Mouse (Mus musculus): ENCODE measurements around the gene Syt17.
A peak's percentile ranks its signal among the peaks of the same experiment; 100 is the strongest.

Syt17 gene

GRCm38 (mm10) chr7:118448134-118448967, at the start of gene Syt17:
Gene Syt17 (minus strand): TSS chr7:118448222.
- DNase-seq (ENCODE audit: low read depth) = peak; percentile 74

DNA sequence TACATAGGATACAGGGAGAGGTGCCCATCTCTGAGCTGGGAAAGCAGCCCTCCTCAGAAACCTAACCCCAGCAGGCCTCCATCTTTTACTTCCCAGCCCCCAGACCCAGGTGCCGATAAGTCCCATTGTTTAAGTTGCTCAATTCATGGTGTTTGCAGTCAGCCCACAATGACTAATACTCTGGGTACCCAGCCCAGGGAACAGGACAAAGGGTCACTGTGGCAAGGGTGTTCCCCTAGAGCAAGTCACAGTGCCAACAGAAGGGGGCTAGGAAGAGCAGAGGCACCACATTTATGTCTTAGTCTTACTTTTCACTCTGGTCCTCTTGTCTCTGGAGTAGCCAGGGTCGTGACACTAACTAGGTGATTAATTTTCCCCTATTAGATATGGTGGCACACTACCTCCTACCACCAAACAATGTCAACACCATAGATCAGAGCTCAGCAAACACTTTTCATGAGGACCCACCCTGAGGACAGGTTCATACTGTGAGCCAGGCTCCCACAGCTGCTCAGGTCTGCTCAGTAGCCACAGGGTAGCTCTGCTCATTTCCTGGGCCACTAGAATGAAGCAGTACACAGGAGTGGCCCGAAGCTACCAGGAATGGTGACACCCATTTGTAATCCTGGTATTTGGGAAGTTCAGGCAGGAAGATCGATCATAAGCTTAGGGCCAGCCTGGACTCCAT, 47.0 kb upstream of the Syt17 start:
- no peak for DNase-seq (ENCODE audit: low read depth)

DNA sequence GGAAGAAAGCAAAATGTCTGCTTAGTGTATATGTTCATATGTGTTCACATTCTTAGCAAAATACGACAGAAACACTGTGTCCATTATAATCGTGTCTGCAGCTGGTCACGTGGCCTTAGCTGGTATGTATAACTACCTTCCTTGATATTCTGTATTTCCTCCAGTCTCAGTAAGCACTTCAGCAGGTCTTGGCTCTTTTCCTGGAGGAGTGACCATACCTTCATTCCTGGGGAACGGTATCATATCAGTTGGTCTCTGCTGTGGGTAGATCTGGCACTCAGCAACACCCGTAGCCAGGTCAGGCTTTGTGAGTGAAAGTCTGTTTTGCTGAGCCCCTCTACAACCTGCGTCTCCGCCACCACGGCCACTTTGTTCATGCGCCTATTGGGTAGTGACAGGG, 45.9 kb upstream of the Syt17 start:
- DNase-seq (ENCODE audit: low read depth) = no peak

DNA sequence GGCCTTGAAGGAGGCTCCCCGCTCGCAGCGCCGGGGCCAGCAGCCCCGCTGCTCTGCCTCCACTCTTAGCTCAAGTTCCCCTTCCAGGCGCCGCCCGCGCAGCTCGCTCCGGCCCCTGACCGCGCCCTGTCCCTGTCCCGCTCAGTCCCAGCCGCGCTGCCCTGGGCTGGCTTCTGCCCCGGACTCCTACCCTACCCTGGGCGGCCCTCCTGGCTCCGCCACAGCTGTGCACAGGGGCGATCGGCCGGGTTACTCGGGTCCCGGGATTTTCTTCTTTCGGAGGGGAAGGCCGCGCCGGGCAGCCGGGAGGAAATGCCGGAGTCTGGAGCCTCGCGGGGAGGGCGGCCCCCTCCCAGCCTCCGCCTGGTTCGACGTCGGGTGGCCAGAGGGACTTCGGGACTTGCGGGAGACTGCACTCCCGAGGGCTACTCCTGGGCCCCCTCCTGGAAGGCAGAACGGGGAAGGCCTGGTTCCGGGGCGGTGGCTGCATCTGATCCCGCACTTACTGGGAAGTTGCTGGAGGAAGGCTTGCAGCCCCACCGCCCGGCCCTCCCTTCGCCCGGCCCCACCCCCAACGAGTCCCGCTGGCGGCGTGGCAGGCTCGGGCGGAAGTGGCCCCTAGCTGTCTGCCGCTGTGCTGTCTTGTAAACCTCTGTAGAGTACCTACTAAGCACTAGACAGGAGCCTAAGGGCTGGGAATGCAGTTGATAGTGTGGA, 43.6 kb upstream of the Syt17 start, which contains the start of gene Itpripl2:
TSS of gene Itpripl2 (minus strand) at position 545 of the 717 bp plus-strand sequence.
- DNase-seq (ENCODE audit: low read depth) = peak; percentile 89

- peak; percentile 70 for DNase-seq (ENCODE audit: low read depth)
Observed at GRCm38 (mm10) chr7:118490666-118491430, 42.8 kb upstream of the Syt17 start.

DNA sequence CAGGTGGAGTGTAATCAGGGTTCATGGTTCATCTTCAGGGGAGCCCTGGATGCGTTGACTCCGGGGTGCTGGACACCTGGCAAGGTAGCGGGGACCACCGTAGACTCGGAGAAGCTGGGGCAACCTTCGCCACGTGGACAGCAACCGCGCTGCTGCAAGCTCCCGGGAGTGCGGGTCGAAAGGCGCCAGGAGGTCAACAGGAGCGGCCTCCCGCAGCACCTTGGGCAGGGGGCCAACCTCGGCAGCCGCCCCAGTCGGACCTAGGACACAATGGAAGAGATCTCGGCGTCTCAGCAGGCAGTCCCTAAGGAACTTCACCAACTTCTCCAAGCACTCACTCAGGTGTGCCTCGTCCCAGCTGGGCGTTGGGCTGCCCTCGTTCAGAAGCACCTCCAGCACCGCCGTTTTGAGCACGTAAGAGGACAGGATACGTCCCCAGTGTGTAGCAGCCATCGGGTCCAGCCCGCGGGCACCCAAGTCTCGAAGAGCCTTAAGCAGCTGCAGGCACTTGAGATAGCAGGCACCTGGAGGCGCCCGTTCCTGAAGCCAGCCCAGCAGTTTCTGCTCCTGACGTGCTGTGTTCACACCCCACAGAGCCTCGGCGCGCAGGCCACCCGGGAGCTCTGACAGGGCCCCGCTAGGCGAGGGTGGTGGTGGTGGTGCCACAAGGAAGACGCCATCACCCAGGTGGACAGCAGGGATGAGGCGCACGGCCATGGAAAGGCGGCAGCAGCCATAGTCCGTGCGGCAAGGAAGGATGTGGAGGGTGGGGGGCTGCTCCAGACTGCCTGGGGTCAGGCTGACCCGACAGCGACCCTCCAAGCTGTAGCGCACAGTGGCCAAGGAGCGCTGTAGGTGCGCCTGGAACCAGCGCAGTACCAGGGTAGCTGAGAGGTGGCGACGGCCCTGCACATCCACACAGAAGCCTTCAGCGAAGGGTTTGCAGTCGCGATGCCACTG, 42.0 kb upstream of the Syt17 start:
- DNase-seq (ENCODE audit: low read depth) = peak; percentile 49

DNA sequence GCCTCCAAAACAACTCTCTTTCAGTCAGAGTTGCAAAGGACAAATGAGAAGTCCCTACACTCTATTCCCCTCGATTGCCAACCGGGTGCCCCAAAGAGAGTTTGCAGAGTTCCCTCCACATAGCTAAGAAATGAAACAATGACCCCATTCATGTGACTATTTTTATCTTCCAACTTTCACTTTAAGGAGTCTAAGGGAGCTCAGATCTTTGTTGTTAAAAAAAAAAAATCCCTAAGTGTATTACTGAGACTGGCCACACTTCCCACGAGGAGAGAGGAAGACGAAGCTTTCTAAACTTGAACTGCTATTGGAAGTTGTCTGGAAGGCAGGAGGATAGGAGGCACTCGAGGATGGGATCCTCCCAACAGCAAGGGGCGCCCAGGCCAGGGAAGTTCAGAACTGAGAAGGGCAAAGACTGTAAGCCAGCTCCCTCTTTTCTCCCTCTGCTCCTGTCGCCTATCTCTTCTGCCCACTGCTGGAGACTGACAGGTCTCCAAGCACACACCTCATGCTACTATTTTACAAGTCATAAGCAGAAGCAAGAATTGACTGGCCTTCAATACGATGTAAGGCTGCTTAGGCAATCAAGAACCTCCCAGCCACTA, 40.1 kb upstream of the Syt17 start:
- DNase-seq (ENCODE audit: low read depth) = peak; percentile 55

DNA sequence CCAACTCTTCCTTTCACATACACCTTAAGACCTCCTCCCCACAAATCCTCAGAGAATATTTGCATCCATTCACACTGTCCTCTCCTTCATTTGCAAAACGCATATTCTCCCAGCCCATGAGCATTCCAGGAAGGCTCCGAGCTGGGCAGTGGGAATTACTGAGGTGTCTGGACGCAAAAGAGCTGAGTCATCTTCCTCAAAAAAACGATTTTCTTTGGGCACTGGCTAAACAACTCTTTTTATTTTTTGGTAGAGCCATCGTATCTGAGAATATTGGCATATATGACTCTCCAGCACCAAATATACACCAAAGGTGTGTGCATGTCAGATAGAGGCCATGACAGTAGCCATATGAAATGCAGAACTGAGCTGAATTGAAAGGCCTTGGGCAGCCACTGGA, 38.9 kb upstream of the Syt17 start:
- DNase-seq (ENCODE audit: low read depth) = peak; percentile 61

DNA sequence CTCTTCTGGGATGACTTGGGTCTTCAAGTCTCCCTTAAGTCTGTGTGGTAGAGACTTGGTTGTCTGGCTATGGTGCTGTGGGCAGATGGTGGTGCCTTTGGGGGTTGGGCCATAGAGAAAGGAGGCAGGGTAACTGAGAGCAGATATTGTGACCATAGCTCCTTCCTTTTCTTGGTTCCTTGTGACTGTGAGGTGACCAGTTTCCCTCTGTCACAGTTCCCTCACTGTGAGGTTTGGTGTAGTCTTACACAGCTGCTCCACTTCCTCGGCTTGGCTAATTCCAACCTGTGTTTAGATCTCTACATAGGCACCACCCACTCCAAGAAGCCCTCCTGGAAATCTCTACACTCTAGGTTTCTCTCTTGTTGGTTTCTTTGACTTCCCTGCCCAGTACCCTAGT, 36.0 kb upstream of the Syt17 start:
- no peak for DNase-seq (ENCODE audit: low read depth)

- DNase-seq (ENCODE audit: low read depth) = no peak
Observed at GRCm38 (mm10) chr7:118482001-118482400, 34.0 kb upstream of the Syt17 start.

GRCm38 (mm10) chr7:118481047-118481810, 33.2 kb upstream of the Syt17 start:
- peak; percentile 49 for DNase-seq (ENCODE audit: low read depth)

- DNase-seq (ENCODE audit: low read depth) = no peak
Observed at GRCm38 (mm10) chr7:118480160-118480709, 32.2 kb upstream of the Syt17 start.

DNA sequence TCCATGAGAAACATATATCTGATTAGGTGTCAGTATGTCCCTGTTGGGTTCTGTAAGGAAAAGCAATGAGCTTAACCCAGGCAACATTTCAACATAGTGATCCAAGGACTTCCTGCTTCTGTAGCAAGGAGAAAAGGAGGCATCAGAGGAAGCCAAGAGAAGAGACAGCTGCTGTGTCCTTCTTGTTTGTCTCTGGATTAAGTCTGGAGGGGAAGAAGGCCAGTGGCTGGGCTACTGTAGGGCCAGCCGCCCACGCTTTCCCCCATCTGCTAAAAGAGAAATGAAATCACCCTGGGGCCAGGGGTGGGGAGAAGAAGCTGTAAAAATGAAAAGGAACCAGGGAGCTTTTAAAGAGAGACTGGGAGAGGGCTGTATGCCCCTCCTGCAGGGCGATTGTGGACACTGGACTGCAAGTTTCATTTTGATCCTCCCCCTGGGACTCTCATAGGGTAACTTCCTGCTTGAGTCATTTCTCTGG, 30.9 kb upstream of the Syt17 start:
- peak; percentile 47 for DNase-seq (ENCODE audit: low read depth)

DNA sequence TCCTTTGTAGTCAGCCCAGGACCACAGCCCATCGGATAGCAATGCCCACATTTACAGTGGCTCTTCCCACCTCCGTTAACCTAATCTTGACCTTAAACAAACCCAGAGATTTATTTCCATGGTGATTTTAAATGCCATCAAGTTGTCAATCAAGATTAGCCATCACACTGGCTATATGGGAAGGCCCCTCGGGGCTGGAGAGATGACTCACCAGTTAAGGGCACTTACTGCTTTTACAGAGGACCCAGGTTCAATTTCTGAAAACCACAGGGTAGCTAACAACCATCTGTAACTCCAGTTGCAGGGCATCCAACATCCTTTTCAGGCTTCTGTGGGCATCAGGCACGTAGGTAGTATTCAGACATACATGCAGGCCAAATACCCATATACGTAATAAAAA, 28.4 kb upstream of the Syt17 start:
- no peak for DNase-seq (ENCODE audit: low read depth)

DNA sequence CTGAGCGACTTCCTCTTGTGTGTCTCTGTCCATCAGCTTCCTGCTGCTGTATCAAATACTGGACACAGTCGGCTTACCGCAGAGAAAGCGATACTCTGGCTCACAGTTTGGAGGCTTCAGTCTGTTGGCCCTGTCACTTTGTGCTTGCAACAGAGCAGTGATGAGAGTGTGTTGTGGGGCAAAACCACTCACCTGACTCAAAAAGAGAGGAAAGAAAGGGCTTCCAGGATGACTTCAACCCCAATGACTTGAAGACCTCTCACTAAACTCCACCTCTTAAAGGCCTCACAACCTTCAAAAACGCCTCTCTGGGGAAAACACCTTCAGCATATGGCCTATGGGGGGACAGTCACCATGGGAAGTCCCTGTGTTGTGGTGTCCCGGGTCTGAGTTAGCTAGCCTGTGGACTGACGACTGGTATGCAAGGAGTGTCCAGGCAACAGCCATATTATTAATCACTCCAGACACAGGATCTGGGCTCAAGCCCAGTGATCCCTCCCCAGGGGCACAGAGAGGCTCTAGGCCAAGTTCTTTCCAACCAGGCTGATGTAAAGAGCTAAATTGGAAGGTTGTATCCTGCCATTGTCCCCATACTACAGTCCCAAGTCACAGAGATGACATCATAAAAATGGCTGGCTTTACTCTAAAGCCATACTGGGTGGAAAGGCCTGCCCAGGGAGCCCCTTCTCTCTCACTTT, 27.1 kb upstream of the Syt17 start:
- DNase-seq (ENCODE audit: low read depth) = peak; percentile 75

DNA sequence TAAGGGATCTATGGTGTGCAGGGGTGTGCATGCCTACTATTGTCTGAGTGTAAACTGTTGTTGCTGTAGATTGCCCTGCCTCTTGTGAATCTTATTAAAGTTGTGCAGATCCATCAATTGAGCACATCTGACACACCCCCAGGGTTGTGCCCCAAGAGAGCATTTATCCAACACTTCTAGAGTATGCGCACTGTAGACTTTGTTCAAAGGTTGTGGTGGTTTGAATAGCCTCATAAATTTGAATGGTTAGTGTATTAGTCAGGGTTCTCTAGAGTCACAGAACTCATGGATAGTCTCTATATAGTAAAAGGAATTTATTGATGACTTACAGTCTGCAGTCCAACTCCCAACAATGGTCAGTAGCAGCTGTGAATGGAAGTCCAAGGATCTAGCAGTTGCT, 24.9 kb upstream of the Syt17 start:
- no peak for DNase-seq (ENCODE audit: low read depth)

DNA sequence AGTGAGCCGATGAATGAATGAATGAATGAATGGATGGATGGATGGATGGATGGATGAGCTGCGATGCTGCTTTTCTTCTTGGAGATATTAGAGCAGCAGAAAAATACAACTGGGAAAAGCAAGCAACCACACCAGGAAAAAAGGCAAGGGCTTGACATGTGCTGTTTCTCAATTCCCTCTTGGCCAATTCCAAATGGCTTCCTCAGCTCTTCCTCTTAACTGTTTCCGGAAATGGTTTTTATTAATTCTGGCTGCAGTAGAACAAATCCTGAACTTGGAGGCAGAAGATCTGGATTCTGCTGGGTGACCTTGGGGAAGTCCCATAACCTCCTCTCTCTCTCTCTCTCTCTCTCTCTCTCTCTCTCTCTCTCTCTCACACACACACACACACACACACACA, 20.0 kb upstream of the Syt17 start:
- DNase-seq (ENCODE audit: low read depth) = no peak

DNA sequence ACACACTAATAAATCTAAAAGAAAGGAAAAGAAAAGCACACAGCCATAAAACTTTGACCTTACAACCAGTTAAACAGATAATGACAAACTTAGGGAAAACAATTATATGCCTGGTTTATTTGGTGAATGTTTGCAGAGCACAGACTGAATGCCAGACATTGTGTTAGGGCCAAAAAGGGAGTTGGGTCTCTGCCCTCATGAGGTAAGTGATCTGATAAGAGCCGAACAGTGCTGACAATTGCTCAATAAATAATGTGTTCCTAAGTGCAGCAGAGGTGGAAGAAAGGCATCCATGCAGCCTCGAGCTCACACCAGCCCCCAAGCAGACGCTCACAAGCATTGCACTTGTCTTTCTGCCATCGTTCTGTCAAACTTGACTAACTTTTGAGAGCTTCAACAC, 16.4 kb upstream of the Syt17 start:
- DNase-seq (ENCODE audit: low read depth) = peak; percentile 83
